Mouse (Mus musculus) lung, embryonic 16.5 days (tissue): Measurements from ENCODE around the gene Zcwpw1. TPM values are rescaled to one million over a fixed set of nuclear protein-coding genes. Genes with fewer than 3 reads are reported as not detected.

Experiments used
- ATAC-seq: fragments of 200-750 bp; cut with Nextera tagmentation; 2 replicates; pipeline ENCODE4 v1.8.0; 2017; ENCODE audit warnings: low read depth, mild to moderate bottlenecking, moderate library complexity
- H3K27ac ChIP-seq: fragments of 300-500 bp; sonication (generic); 2 replicates; pipeline ENCODE4 v1.5.1; 2014; ENCODE audit warnings: mild to moderate bottlenecking, control low read depth, low read length
- H3K27me3 ChIP-seq: fragments of 300-500 bp; sonication (generic); 2 replicates; pipeline ENCODE4 v1.6.1; 2014; ENCODE audit warnings: low read depth, low read length, mixed read lengths; ENCODE audit not compliant: control insufficient read depth, insufficient read depth
- H3K36me3 ChIP-seq: fragments of 300-500 bp; sonication (generic); 2 replicates; pipeline ENCODE4 v1.6.1; 2014; ENCODE audit warnings: low read length; ENCODE audit not compliant: control insufficient read depth, insufficient read depth
- H3K4me1 ChIP-seq: fragments of 300-500 bp; sonication (generic); replicated peaks from 2 replicates; pipeline ENCODE4 v1.6.1; 2014; ENCODE audit warnings: low read length, mixed read lengths; ENCODE audit not compliant: control insufficient read depth, insufficient read depth
- H3K4me2 ChIP-seq: fragments of 300-500 bp; sonication (generic); 2 replicates; pipeline ENCODE4 v1.6.1; 2014; ENCODE audit warnings: low read depth, low read length, control low read depth
- H3K4me3 ChIP-seq: fragments of 300-500 bp; sonication (generic); 2 replicates; pipeline ENCODE4 v1.5.1; 2014; ENCODE audit warnings: mild to moderate bottlenecking, low read length, control low read depth
- H3K9ac ChIP-seq: fragments of 300-500 bp; sonication (generic); 2 replicates; pipeline ENCODE4 v1.6.1; 2014; ENCODE audit warnings: low read length, control low read depth
- H3K9me3 ChIP-seq: fragments of 300-500 bp; sonication (generic); 2 replicates; pipeline ENCODE4 v1.6.1; 2016; ENCODE audit warnings: low read length; ENCODE audit not compliant: control insufficient read depth
- WGBS: fragments of 180-500 bp; shearing (Covaris S2); extraction: QIAGEN DNeasy Blood & Tissue Kit; methylation state at CpG from one replicate; pipeline ENCODE4 v1.1.7; 2014; 5-methylcytosine and 5-hydroxymethylcytosine counted together
- polyA plus RNA-seq: library from polyadenylated mRNA; unstranded; fragments of >200 nt; fragmentation: Nextera tagmentation; extraction: Ambion mirVana; gene quantifications from 2 replicates; pipeline ENCODE4 v1.2.1, GENCODE M21; 2015

Gene Zcwpw1
- polyA plus RNA-seq, 1 experiment from 2014 or later: 24.3 TPM

- H3K4me2 ChIP-seq: peak overlapping the region; percentile 95
- ATAC-seq: peak; percentile 30
- H3K4me3 ChIP-seq: peak overlapping the region; percentile 92
- H3K9ac ChIP-seq: peak overlapping the region; percentile 92
- H3K9me3 ChIP-seq: no peaks in the 10 kb centered on the region
- no peaks in the 10 kb centered on the region for H3K27me3 ChIP-seq
- under 1% methylated on average over 66 of the region's 83 CpGs for WGBS
- H3K36me3 ChIP-seq: peaks cover 26% of the 10 kb centered on the region
- H3K27ac ChIP-seq: peak overlapping the region; percentile 87
- peaks cover 34% of the 10 kb centered on the region for H3K4me1 ChIP-seq
These were observed 8.3 kb upstream of the Zcwpw1 start for GRCm38 (mm10) chr5:137779053-137779933.

GRCm38 (mm10) chr5:137781661-137782060, 5.9 kb upstream of the Zcwpw1 start:
- Histone ChIP-seq H3K9ac (no peak overlapping the region), H3K36me3 (peaks cover 26% of the 10 kb centered on the region)
- WGBS: 87% methylated on average over 7 of the region's 7 CpGs

GRCm38 (mm10) chr5:137782776-137783522, 4.6 kb upstream of the Zcwpw1 start:
- H3K36me3 ChIP-seq: peaks cover 26% of the 10 kb centered on the region
- H3K9me3 ChIP-seq: no peaks in the 10 kb centered on the region
- no peak overlapping the region for H3K27ac ChIP-seq
- no peak for ATAC-seq
- peak overlapping the region; percentile 84 for H3K4me3 ChIP-seq
- no peaks in the 10 kb centered on the region for H3K27me3 ChIP-seq
- peak overlapping the region; percentile 89 for H3K4me2 ChIP-seq
- H3K4me1 ChIP-seq: peaks cover 42% of the 10 kb centered on the region
- 75% methylated on average over 13 of the region's 13 CpGs for WGBS
- peak overlapping the region; percentile 94 for H3K9ac ChIP-seq

More at GRCm38 (mm10) chr5:137781661-137782060, 5.9 kb upstream of the Zcwpw1 start:
- H3K4me2 ChIP-seq: no peak overlapping the region
- H3K9me3 ChIP-seq: no peaks in the 10 kb centered on the region
- ATAC-seq: no peak
- peaks cover 40% of the 10 kb centered on the region for H3K4me1 ChIP-seq
- H3K4me3 ChIP-seq: no peak overlapping the region
- no peak overlapping the region for H3K27ac ChIP-seq
- H3K27me3 ChIP-seq: no peaks in the 10 kb centered on the region

- ATAC-seq: no peak
- 45% methylated on average over 9 of the region's 9 CpGs for WGBS
- no peaks in the 10 kb centered on the region for H3K27me3 ChIP-seq
- no peak overlapping the region for H3K27ac ChIP-seq
- H3K36me3 ChIP-seq: peaks cover 26% of the 10 kb centered on the region
- H3K4me1 ChIP-seq: peaks cover 40% of the 10 kb centered on the region
- peak overlapping the region; percentile 84 for H3K4me3 ChIP-seq
- H3K9ac ChIP-seq: peak overlapping the region; percentile 94
- H3K4me2 ChIP-seq: peak overlapping the region; percentile 89
- H3K9me3 ChIP-seq: no peaks in the 10 kb centered on the region
These were observed 3.6 kb upstream of the Zcwpw1 start for GRCm38 (mm10) chr5:137783901-137784540.

- peak overlapping the region; percentile 89 for H3K4me2 ChIP-seq
- no peak overlapping the region; the same call in 1 of the 2 replicates for H3K27ac ChIP-seq
- peak overlapping the region; percentile 84 for H3K4me3 ChIP-seq
- H3K36me3 ChIP-seq: peaks cover 26% of the 10 kb centered on the region
- H3K9me3 ChIP-seq: no peaks in the 10 kb centered on the region
- no peak for ATAC-seq
- 56% methylated on average over 14 of the region's 14 CpGs for WGBS
- peak overlapping the region; percentile 94 for H3K9ac ChIP-seq
- no peaks in the 10 kb centered on the region for H3K27me3 ChIP-seq
- H3K4me1 ChIP-seq: peaks cover 40% of the 10 kb centered on the region
These were observed 3.1 kb upstream of the Zcwpw1 start for GRCm38 (mm10) chr5:137784546-137784945.

GRCm38 (mm10) chr5:137785164-137786031, 2.2 kb upstream of the Zcwpw1 start:
- WGBS: 1% methylated on average over 44 of the region's 62 CpGs
- Histone ChIP-seq H3K27me3 (no peaks in the 10 kb centered on the region), H3K27ac (peak overlapping the region; percentile 99), H3K4me3 (peak overlapping the region; percentile 84), H3K36me3 (peaks cover 25% of the 10 kb centered on the region), H3K9ac (peak overlapping the region; percentile 94), H3K4me2 (peak overlapping the region; percentile 89), H3K4me1 (peaks cover 33% of the 10 kb centered on the region), H3K9me3 (no peaks in the 10 kb centered on the region)
- peak; percentile 6; the same call in 1 of the 2 replicates for ATAC-seq

GRCm38 (mm10) chr5:137786109-137786942, 1.3 kb upstream of the Zcwpw1 start:
- under 1% methylated on average over 79 of the region's 79 CpGs for WGBS
- H3K9me3 ChIP-seq: no peaks in the 10 kb centered on the region
- H3K9ac ChIP-seq: peak overlapping the region; percentile 94
- peaks cover 29% of the 10 kb centered on the region for H3K4me1 ChIP-seq
- peaks cover 19% of the 10 kb centered on the region for H3K36me3 ChIP-seq
- H3K27me3 ChIP-seq: no peaks in the 10 kb centered on the region
- ATAC-seq: peak; percentile 93
- H3K27ac ChIP-seq: peak overlapping the region; percentile 99
- peak overlapping the region; percentile 84 for H3K4me3 ChIP-seq
- H3K4me2 ChIP-seq: peak overlapping the region; percentile 89

GRCm38 (mm10) chr5:137788171-137788570, 573 bp downstream of the Zcwpw1 start:
- H3K9ac ChIP-seq: peak overlapping the region; percentile 46; the same call in 1 of the 2 replicates
- H3K27ac ChIP-seq: no peak overlapping the region
- H3K4me1 ChIP-seq: peaks cover 24% of the 10 kb centered on the region
- no peak for ATAC-seq
- no peaks in the 10 kb centered on the region for H3K27me3 ChIP-seq
- H3K4me3 ChIP-seq: peak overlapping the region; percentile 57
- peak overlapping the region; percentile 89 for H3K4me2 ChIP-seq
- H3K36me3 ChIP-seq: peaks cover under 1% of the 10 kb centered on the region; the same call in 1 of the 2 replicates
- H3K9me3 ChIP-seq: no peaks in the 10 kb centered on the region
- WGBS: 68% methylated on average over 24 of the region's 24 CpGs
